In genomic region chr13:92636910-92637275, GRCm38 (mm10) we compare ENCODE assay signal across 8 mouse cellular contexts. TPM values are rescaled to one million over a fixed set of nuclear protein-coding genes. Genes with fewer than 3 reads are reported as not detected.
DNase-seq lines count a peak whose midpoint lies in the region; ATAC-seq and TF ChIP-seq lines count a peak whose summit lies in the region.

No protein-coding gene starts in this region.

- no peaks in the 10 kb centered on the region for H3K9me3 ChIP-seq in embryonic facial prominence, embryonic 12.5 days
- H3K9me3 ChIP-seq in heart, embryonic 15.5 days (replicated peaks), result no peaks in the 10 kb centered on the region
- no peaks in the 10 kb centered on the region for H3K9me3 ChIP-seq in kidney, postnatal 0 days (replicated peaks; ENCODE audit: low read length)
- H3K9me3 ChIP-seq in lung, postnatal 0 days (ENCODE audit: low read length), result no peaks in the 10 kb centered on the region

- H3K4me3 ChIP-seq in embryonic facial prominence, embryonic 12.5 days, result no peak overlapping the region
- no peak overlapping the region for H3K4me3 ChIP-seq in heart, embryonic 15.5 days
- no peak overlapping the region for H3K4me3 ChIP-seq in kidney, postnatal 0 days (replicated peaks; ENCODE audit: low read depth, low read length)
- no peak overlapping the region for H3K4me3 ChIP-seq in lung, postnatal 0 days (ENCODE audit: low read depth, low read length)

- no peaks in the 10 kb centered on the region for H3K36me3 ChIP-seq in embryonic facial prominence, embryonic 12.5 days
- H3K36me3 ChIP-seq in heart, embryonic 15.5 days, result no peaks in the 10 kb centered on the region
- no peaks in the 10 kb centered on the region for H3K36me3 ChIP-seq in kidney, postnatal 0 days (ENCODE audit: insufficient read depth, low read length)
- H3K36me3 ChIP-seq in lung, postnatal 0 days (ENCODE audit: insufficient read depth, low read length), result no peaks in the 10 kb centered on the region

- peak; percentile 54 for DNase-seq in testis, postnatal 14 days (ENCODE audit: low spot score)
- no peak for DNase-seq in testis, postnatal 10 days (ENCODE audit: low spot score)
- DNase-seq in kidney, postnatal 0 days (ENCODE audit: low spot score), result peak; percentile 95
- peak; percentile 92 for DNase-seq in lung, postnatal 0 days (ENCODE audit: low spot score)
- peak; percentile 62 to 73 for DNase-seq in thymus, postnatal 36 days

- peak; percentile 32; the same call in 1 of the 2 replicates for TF ChIP-seq CTCF in kidney, postnatal 0 days (IDR thresholded peaks at IDR 0.05; ENCODE audit: low read depth)
- TF ChIP-seq CTCF in lung, postnatal 0 days (IDR thresholded peaks at IDR 0.05), result 0 out of 2 replicates have a peak, but pooled peaks have one; percentile 3

- H3K4me1 ChIP-seq in embryonic facial prominence, embryonic 12.5 days, result peaks cover 50% of the 10 kb centered on the region
- peaks cover 18% of the 10 kb centered on the region for H3K4me1 ChIP-seq in heart, embryonic 15.5 days (replicated peaks)
- H3K4me1 ChIP-seq in kidney, postnatal 0 days (replicated peaks; ENCODE audit: insufficient read depth, low read length), result peaks cover 25% of the 10 kb centered on the region; the same call in 1 of the 2 replicates
- peaks cover 21% of the 10 kb centered on the region; the same call in 1 of the 2 replicates for H3K4me1 ChIP-seq in lung, postnatal 0 days (ENCODE audit: insufficient read depth, low read depth, low read length)

- H3K4me2 ChIP-seq in embryonic facial prominence, embryonic 12.5 days (replicated peaks), result peak overlapping the region; percentile 30; the same call in 1 of the 2 replicates
- H3K4me2 ChIP-seq in heart, embryonic 15.5 days, result peak overlapping the region; percentile 48
- peak overlapping the region; percentile 25; the same call in 1 of the 2 replicates for H3K4me2 ChIP-seq in kidney, postnatal 0 days (ENCODE audit: low read length)
- H3K4me2 ChIP-seq in lung, postnatal 0 days (replicated peaks; ENCODE audit: low read depth, low read length), result no peak overlapping the region

- H3K9ac ChIP-seq in embryonic facial prominence, embryonic 12.5 days, result no peak overlapping the region
- 0 out of 2 replicates have a peak overlapping the region, but pooled peaks have one; percentile 32 for H3K9ac ChIP-seq in heart, embryonic 15.5 days
- no peak overlapping the region for H3K9ac ChIP-seq in kidney, postnatal 0 days (ENCODE audit: low read depth, low read length)
- no peak overlapping the region for H3K9ac ChIP-seq in lung, postnatal 0 days (replicated peaks; ENCODE audit: low read depth)

- no peaks in the 10 kb centered on the region for H3K27me3 ChIP-seq in embryonic facial prominence, embryonic 12.5 days
- H3K27me3 ChIP-seq in heart, embryonic 15.5 days, result no peaks in the 10 kb centered on the region
- H3K27me3 ChIP-seq in kidney, postnatal 0 days (ENCODE audit: insufficient read depth, low read length), result no peaks in the 10 kb centered on the region
- no peaks in the 10 kb centered on the region for H3K27me3 ChIP-seq in lung, postnatal 0 days (replicated peaks; ENCODE audit: insufficient read depth, low read length)

- under 1% methylated on average over 7 of the region's 7 CpGs for WGBS in embryonic facial prominence, embryonic 12.5 days
- WGBS in heart, embryonic 15.5 days, result 6% methylated on average over 7 of the region's 7 CpGs
- 1% methylated on average over 7 of the region's 7 CpGs for WGBS in kidney, postnatal 0 days
- WGBS in lung, postnatal 0 days, result 9% methylated on average over 7 of the region's 7 CpGs

- peak; percentile 58; the same call in 1 of the 2 replicates for TF ChIP-seq EP300 in lung, postnatal 0 days (IDR thresholded peaks at IDR 0.05)

- ATAC-seq in embryonic facial prominence, embryonic 12.5 days (ENCODE audit: insufficient number of reproducible peaks, insufficient read depth, low FRiP score, low TSS enrichment), result peak; percentile 80
- peak; percentile 60; the same call in 1 of the 2 replicates for ATAC-seq in heart, embryonic 15.5 days (replicated peaks; ENCODE audit: insufficient number of reproducible peaks, insufficient read depth, low FRiP score, low read depth)
- ATAC-seq in kidney, postnatal 0 days (replicated peaks; ENCODE audit: low FRiP score, low read depth), result peak; percentile 76
- ATAC-seq in lung, postnatal 0 days, result peak; percentile 83
- peak; percentile 58; the same call in 1 of the 2 replicates for ATAC-seq in neutrophil, adult 5-6 weeks (ENCODE audit: extremely low read depth, insufficient number of reproducible peaks, low FRiP score, poor library complexity, severe bottlenecking)

- peak overlapping the region; percentile 87 for H3K27ac ChIP-seq in embryonic facial prominence, embryonic 12.5 days
- peak overlapping the region; percentile 32; the same call in 1 of the 2 replicates for H3K27ac ChIP-seq in heart, embryonic 15.5 days
- peak overlapping the region; percentile 52; the same call in 1 of the 2 replicates for H3K27ac ChIP-seq in kidney, postnatal 0 days
- no peak overlapping the region for H3K27ac ChIP-seq in lung, postnatal 0 days (ENCODE audit: low read length)

RNA-seq across cellular contexts. Expression of gene Serinc5, which starts 26.0 kb away (rescaled TPM):
- 12.0 and 12.4 TPM in 2 replicates for polyA plus RNA-seq in embryonic facial prominence, embryonic 12.5 days (2016; fragmentation: Nextera tagmentation; extraction: Ambion mirVana)
- 9.6 and 11.3 TPM in 2 replicates for polyA plus RNA-seq in heart, embryonic 15.5 days (2015; fragmentation: Nextera tagmentation; extraction: Ambion mirVana)
- 14.3 and 14.8 TPM in 2 replicates for polyA plus RNA-seq in kidney, postnatal 0 days (2015; fragmentation: Nextera tagmentation; extraction: Ambion mirVana)
- 21.4 and 22.0 TPM in 2 replicates for polyA plus RNA-seq in lung, postnatal 0 days (2015; fragmentation: Nextera tagmentation; extraction: Ambion mirVana)
- 47.5 and 54.0 TPM in 2 replicates for total RNA-seq in neutrophil, adult 5-6 weeks (2017)
